Mouse (Mus musculus) lung, adult 2 months (tissue): ENCODE results near the gene Lasp1.

Source experiments
- CTCF ChIP-seq: fragments of 200-500 bp; IDR thresholded peaks from 2 replicates; pipeline ENCODE4 v1.5.1; 2011; ENCODE audit warnings: mild to moderate bottlenecking, low read length, control low read depth; ENCODE audit not compliant: insufficient read depth
- POLR2A ChIP-seq: fragments of 200-500 bp; IDR thresholded peaks from 2 replicates; pipeline ENCODE4 v1.6.1; 2011; ENCODE audit warnings: low read depth, mild to moderate bottlenecking, control low read depth, low read length, borderline replicate concordance; ENCODE audit errors: extremely low read depth

- no peak for TF ChIP-seq CTCF
- TF ChIP-seq POLR2A = no peak
Observed at GRCm38 (mm10) chr11:97815736-97816135, 16.9 kb downstream of the Lasp1 start.
